Mouse (Mus musculus) right cerebral cortex, adult 2 months (tissue): ENCODE measurements around the gene Slc12a8.

Experiments used
- DNase-seq, 2 experiments: peaks; one replicate each; pipeline ENCODE4 v3.0.0; 2021 to 2022; ENCODE audit warnings: low spot score in 2 of 2

The Slc12a8 gene

DNA sequence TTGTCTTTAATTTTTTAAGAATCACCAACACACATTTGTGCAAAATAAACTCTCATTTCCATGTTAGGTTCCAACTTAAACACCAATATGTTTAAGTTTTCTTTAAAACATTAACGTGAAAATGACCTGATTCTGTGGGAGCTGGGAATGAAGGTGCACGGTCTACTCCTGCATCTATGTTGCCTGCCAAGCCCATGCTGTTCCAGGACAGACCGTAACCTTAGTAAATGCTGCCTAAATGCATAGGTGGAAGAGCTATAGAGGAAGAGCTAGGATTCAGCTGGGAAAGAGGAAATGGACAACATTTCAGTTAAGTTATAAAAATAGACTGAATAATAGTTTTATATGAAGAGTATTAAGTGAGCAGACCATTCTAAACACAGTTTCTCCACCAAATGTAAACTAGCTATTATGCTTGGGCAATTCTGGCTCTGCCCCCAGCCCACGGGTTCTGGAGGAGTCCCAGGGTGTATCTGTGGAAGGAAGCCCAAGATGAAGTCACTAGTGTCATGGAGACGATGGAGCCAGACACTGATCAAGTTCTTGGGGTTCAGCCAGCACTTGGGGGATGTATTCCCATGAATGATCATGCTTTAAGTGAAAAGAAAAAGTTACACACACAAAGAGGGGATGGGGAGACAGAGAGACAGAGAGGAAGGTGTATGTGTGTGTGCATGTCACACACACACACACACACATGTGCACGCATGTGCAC lies 95.1 kb downstream of the Slc12a8 start:
- DNase-seq = no peak

DNA sequence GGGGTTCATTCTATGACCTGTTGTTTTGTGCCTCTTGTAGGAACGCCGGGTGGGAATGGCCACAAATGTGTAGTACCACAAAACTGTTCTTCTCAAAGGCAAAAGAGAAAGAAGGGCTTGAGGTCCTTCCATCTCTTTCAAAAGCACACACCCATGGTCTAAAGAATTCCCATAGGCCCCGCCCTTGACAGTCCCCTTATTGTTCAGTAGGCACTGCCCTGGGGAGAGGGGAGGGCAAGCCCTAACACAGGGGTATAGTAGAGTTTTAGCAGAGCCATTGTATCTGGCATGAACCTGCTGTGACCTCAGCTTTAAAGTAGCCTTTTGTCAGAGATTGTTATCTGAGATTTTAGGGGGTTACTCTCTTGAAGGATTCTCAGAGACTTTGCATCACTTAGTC lies 98.9 kb downstream of the Slc12a8 start:
- DNase-seq = no peak

- DNase-seq = no peak
These were observed 104.7 kb downstream of the Slc12a8 start for GRCm38 (mm10) chr16:33621836-33622235.

DNA sequence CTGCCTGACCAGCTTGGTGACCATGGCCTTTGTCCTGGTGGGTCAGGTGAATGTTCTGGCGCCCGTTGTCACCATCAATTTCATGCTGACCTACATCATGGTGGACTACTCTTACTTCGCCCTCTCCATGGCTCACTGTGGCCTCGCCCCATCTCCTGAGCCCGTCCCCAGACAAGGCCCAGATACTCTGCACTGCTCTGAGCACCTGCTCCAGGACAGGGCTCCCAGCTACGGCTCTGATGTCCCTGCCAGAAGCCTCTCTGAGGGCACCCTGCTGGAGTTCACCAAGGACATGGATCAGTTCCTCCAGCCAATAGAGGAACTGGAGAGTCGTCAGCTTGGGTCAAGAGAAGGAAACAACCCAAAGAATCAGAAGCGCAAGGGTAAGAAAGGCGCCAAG lies 107.5 kb downstream of the Slc12a8 start:
- DNase-seq = no peak

DNA sequence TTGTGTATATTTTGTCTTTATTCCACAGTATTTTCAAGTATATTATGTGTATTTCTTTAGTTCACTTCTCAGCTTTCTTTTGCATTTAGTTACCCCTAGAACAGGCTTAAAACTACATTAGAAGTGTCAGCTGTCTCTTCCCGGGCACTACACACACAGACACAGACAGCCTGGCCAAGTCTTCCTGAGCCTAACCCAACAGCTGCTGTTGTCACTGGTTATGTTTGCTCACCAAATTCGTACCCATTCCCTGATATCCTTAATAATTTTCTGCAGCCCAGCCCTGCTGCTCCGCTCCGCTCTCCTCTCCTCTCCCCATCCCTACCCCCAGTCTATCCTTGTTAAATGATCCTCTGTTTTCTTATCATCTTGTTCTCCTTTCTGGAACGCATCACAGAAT lies 112.4 kb downstream of the Slc12a8 start:
- DNase-seq = no peak

DNA sequence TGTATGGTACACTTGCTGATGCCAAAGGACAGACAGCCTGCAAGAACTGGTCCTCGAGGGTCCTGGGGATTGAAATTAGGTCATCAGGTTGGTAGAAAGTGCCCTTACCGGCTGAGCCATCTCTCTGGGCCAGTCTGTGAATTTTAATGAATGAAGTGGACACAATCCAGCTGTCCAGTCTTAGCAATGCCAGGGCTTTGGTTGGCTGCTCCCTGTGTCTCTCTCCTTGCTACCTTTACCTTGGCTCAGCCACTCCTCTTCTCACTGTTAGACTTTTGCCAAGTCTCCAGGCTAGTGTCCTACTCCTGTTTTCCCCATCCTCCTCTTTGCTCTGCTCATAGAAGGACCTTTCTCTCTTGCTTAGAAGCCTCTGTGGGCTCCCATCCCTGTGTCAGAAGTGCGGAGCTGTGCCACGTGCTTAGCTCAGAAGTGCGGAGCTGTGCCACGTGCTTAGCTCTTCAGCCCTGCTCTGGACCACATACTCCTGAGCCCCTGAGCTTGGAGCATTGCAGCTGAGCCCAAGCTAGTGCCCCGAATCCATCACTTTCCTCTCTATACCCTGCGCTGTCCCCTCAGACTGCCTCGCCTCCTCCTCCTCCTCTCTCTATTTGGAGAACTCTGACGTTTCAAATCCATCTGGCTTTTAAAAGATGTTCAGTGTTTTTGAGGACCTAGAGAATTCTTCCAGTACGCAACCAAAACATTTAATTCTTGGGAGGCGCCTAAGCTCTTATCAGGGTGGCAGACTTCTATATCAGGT lies 118.9 kb downstream of the Slc12a8 start:
- peak; percentile 25 to 26 for DNase-seq

- DNase-seq = no peak
These were observed 124.7 kb downstream of the Slc12a8 start for GRCm38 (mm10) chr16:33641779-33642178.

GRCm38 (mm10) chr16:33653116-33653515 lies 136.0 kb downstream of the Slc12a8 start:
- DNase-seq = no peak

GRCm38 (mm10) chr16:33655443-33655842 lies 138.3 kb downstream of the Slc12a8 start:
- peak; percentile 38 to 56 for DNase-seq

DNA sequence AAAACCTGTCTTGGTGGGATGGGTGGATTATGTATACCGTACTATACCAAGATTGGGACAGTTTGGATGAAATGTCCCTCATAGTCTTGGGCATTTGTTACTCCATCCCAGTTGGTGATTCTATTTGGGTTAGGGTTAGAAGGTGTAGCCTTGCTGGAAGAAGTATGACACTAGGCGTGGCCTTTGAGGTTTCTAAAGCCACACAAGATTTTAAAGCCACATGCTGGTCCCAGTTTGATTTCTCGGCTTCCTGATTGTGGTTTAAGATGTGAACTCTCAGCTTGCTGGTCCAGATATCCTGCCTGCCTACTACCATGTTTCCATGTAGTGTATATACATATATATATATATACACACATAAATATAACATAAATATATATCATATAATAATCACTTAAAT lies 140.1 kb downstream of the Slc12a8 start:
- DNase-seq = no peak

DNA sequence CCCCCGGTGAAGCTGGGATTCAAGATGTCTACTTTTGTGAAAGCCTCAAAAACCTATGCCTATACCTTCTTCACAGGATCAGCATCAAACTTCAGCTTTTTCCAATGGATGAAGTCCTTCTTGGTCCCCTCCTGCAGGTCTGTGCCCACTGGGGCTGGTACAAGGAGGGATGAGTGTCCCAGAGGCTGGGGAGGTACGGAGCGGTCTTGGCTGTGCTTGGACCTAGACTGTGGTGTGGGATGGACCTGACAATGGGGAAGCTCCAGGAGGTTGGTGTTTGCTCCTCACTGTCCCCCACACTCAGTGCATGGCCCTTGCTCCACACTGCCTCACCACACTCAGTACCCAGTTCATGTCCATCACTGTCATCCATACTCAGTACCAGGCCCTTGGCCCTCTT lies 141.0 kb downstream of the Slc12a8 start:
- DNase-seq = no peak

DNA sequence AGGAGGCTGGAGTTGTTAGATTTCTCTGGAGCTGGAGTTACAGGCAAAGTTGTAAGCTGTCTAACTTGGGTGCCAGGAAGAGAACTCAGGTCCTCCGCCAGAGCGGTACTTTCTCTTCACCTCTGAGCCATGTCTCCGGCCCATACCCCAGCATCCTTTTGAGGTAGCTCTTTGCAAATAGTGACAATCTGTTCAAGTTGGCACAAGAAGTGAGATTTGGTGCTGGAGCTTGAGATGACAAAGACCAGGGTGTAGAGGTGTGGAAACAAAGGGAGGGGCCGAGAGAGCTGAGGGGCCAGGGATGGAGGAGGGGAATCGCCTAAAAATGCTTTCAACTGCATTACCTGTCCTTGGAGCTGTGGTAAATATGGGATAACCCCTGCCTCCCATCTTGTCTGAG lies 142.4 kb downstream of the Slc12a8 start:
- DNase-seq = no peak

DNA sequence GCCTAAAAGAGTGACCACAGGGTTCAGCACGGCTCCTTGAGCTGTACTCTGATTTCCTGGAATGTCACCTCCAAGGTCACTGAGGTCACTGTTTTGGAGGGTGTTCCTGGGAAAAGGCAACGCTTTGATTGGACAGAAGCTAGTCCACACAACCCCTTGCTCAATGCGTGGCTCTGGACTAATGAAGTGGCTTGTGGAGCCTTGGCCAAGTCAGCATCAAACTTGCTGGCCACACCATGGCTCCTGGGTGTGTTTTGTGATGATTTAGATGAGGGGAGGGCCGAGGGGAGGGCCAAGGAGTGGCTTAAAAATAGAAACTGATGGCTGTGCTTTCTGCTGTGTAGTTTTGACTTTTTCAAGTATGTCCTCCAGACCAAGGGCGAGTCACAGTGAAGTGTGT lies 143.0 kb downstream of the Slc12a8 start:
- no peak for DNase-seq

DNA sequence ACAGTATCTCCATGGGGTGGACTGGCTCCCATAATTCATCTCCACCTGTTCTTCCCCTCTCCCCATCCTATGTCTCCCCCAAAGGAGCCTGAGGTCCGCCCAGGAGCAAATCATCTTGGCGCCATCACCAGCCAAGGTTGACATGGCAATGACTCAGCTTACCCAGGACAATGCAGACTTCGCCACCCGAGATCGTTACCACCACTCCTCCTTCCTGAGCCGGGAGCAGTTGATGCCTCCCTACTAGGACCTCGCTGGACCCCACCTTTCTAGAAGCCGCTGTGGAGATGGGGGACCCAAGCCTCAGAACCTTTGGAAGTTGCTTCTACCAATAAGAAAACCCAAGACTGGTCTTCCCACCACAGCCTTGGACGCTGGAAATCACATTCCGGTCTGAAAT lies 145.7 kb downstream of the Slc12a8 start:
- no peak for DNase-seq

- DNase-seq = no peak
These were observed 149.1 kb downstream of the Slc12a8 start for GRCm38 (mm10) chr16:33666226-33666625.

GRCm38 (mm10) chr16:33666985-33667538 lies 149.9 kb downstream of the Slc12a8 start:
- no peak for DNase-seq

- no peak for DNase-seq
These were observed 151.3 kb downstream of the Slc12a8 start for GRCm38 (mm10) chr16:33668448-33668847.

GRCm38 (mm10) chr16:33669072-33669471 lies 151.9 kb downstream of the Slc12a8 start:
- DNase-seq = no peak

DNA sequence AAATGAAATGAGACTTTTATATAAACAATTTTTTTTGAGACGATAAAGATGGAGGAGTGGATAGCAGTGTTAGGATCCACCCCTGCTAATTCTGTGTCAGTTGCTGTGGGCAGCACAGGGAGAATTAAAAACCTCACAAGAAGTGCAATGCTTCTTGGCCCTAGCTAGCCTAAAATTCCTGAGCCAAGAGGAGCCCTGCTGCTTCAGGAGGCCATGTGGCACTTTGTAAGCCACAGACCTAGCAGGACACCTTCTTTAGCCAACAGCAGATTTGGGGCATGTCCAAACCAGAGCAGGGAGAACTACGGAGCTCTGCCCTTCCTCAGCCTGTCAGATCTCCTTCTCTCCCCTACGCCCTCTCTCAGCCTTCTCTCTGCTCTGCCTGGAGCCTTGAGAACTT lies 153.2 kb downstream of the Slc12a8 start:
- DNase-seq = no peak

DNA sequence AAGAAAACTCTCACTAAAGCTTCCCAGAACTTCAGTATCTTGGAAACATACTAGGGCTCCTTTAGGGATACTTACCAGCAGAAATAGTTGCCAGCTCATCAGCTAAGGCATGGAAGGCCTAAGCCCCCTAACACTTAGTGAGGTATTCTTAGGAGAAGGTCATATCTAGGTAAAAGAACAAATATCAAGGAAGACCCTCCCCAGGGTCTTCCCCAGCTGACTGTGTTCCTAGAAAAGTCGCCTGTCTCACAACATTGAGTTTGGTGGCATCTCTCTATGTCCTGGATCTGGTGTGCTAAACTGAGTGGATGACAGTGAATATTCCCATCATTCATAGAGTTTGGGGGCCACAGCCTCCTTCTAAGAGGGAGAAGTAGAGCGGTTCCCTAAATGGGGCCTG lies 153.8 kb downstream of the Slc12a8 start:
- DNase-seq = no peak

- no peak for DNase-seq
These were observed 155.1 kb downstream of the Slc12a8 start for GRCm38 (mm10) chr16:33672188-33672587.

- no peak for DNase-seq
These were observed 155.5 kb downstream of the Slc12a8 start for GRCm38 (mm10) chr16:33672643-33673042.

DNA sequence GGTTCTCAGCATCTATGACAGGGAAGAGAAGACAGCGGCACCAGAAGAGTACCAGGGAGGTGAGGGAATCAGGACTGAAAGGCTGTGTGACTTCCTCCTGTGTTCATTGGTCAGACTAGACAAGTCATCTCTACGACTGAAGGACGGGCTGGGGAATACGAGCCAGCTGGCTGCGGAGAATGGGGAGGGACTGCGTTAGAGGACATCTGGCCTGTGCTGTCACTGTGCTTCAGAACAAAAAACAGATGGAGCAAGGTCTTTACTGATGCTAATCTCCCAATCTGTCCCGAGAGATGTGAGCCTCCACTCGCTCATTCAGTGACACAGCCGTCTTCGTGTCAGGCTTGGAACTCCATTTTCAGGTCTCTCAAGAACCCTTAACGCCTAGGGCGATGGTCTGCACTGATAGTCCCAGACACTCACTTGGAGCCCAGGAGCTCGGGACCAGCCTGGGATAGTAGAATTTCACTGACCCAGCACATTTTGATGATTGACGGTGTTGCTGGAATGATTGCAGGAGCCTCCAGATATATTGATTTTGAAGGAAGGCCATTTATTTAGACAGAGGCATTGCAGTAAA lies 156.5 kb downstream of the Slc12a8 start:
- DNase-seq = no peak
